Comparison of ENCODE assay signal across 8 mouse cellular contexts in the genomic region with DNA sequence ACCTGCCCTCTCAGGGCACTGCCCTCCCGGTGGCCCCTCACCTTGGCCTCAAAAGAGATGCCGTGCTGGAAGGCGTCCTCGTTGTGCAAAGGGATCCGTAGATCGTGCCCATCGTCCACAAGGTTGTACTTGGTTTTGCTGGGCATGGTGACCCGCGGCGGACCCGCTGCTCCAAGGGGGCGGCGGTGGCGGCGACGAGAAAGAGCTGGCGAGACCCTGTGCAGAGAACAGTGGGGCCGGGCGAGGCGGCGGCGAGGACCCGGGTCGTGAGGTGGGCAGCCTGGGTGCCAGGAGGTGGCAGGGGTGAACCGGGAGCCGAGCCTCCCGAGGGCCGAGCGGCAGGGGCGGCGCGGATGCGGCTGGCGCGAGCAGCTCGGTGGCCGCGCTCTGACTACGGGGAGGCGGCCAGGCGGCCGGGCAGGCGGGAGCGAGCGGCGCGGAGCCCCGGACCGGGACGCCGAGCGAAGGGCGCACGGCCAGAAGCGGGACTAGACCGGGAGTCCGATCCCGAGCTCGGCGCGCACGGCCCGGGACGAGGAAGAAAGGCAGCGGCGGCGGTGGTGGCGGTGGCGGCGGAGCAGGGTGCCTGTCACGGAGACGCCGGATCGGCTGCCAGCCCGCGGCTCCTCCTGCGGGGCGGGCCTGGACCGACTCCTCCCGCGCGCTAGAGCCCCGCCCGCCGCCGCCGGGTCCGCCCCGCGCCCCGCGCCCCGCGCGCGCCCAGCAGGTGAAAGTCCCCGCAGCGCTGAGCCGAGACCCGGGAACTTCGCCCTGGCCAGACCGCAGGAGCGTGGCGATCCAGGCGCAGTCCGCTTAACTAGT. TPM values are rescaled to one million over a fixed set of nuclear protein-coding genes. Genes with fewer than 3 reads are reported as not detected.
DNase-seq lines count a peak whose midpoint lies in the region; ATAC-seq lines count a peak whose summit lies in the region.

A gene (minus strand): TSS at position 643 of the 822 bp plus-strand sequence.

- WGBS in heart, embryonic 12.5 days: under 1% methylated on average over 92 of the region's 106 CpGs
- under 1% methylated on average over 62 of the region's 106 CpGs for WGBS in kidney, embryonic 16.5 days
- under 1% methylated on average over 76 of the region's 106 CpGs for WGBS in limb, embryonic 15.5 days
- 1% methylated on average over 72 of the region's 106 CpGs for WGBS in midbrain, embryonic 15.5 days

- H3K27me3 ChIP-seq in erythroblast, embryonic 14.5 days (ENCODE audit: control insufficient read depth): peaks cover 52% of the 10 kb centered on the region
- no peaks in the 10 kb centered on the region for H3K27me3 ChIP-seq in heart, embryonic 12.5 days (replicated peaks)
- no peaks in the 10 kb centered on the region for H3K27me3 ChIP-seq in kidney, embryonic 16.5 days (ENCODE audit: insufficient read depth, low read length)
- H3K27me3 ChIP-seq in limb, embryonic 15.5 days: no peaks in the 10 kb centered on the region
- H3K27me3 ChIP-seq in midbrain, embryonic 15.5 days (replicated peaks): peaks cover 7% of the 10 kb centered on the region; the same call in 1 of the 2 replicates

- peaks cover 6% of the 10 kb centered on the region for H3K9me3 ChIP-seq in erythroblast, embryonic 14.5 days (ENCODE audit: control insufficient read depth, low read length)
- H3K9me3 ChIP-seq in heart, embryonic 12.5 days (replicated peaks): peaks cover 4% of the 10 kb centered on the region; the same call in 1 of the 2 replicates
- peaks cover 8% of the 10 kb centered on the region for H3K9me3 ChIP-seq in kidney, embryonic 16.5 days (ENCODE audit: low read length)
- H3K9me3 ChIP-seq in limb, embryonic 15.5 days: no peaks in the 10 kb centered on the region
- no peaks in the 10 kb centered on the region for H3K9me3 ChIP-seq in midbrain, embryonic 15.5 days

- H3K4me2 ChIP-seq in heart, embryonic 12.5 days: peak within 1 kb of the TSS; percentile 92
- peak within 1 kb of the TSS; percentile 98 for H3K4me2 ChIP-seq in kidney, embryonic 16.5 days (replicated peaks; ENCODE audit: low read depth, low read length)
- H3K4me2 ChIP-seq in limb, embryonic 15.5 days: peak within 1 kb of the TSS; percentile 97
- peak within 1 kb of the TSS; percentile 92 for H3K4me2 ChIP-seq in midbrain, embryonic 15.5 days

- peaks cover 7% of the 10 kb centered on the region; the same call in 1 of the 2 replicates for H3K36me3 ChIP-seq in erythroblast, embryonic 14.5 days (ENCODE audit: control insufficient read depth)
- H3K36me3 ChIP-seq in heart, embryonic 12.5 days: peaks cover 18% of the 10 kb centered on the region
- H3K36me3 ChIP-seq in kidney, embryonic 16.5 days (ENCODE audit: insufficient read depth, low read length): peaks cover 6% of the 10 kb centered on the region
- no peaks in the 10 kb centered on the region for H3K36me3 ChIP-seq in limb, embryonic 15.5 days
- 0 out of 2 replicates have a peak, but pooled peaks cover 3% of the 10 kb centered on the region for H3K36me3 ChIP-seq in midbrain, embryonic 15.5 days (replicated peaks)

- peak; percentile 52 for DNase-seq in brain, embryonic 18.5 days (ENCODE audit: low read depth, low spot score)
- DNase-seq in spleen, adult 18-20 months: peak; percentile 41 to 58
- DNase-seq in MN1 (ENCODE audit: low spot score): no peak

- H3K9ac ChIP-seq in heart, embryonic 12.5 days: peak within 1 kb of the TSS; percentile 96
- peak within 1 kb of the TSS; percentile 89 for H3K9ac ChIP-seq in kidney, embryonic 16.5 days (replicated peaks; ENCODE audit: low read length)
- H3K9ac ChIP-seq in limb, embryonic 15.5 days: peak within 1 kb of the TSS; percentile 82
- peak within 1 kb of the TSS; percentile 86 for H3K9ac ChIP-seq in midbrain, embryonic 15.5 days

- peak within 1 kb of the TSS; percentile 86 for H3K4me3 ChIP-seq in erythroblast, embryonic 14.5 days (replicated peaks)
- H3K4me3 ChIP-seq in heart, embryonic 12.5 days: peak within 1 kb of the TSS; percentile 95
- peak within 1 kb of the TSS; percentile 84 for H3K4me3 ChIP-seq in kidney, embryonic 16.5 days (ENCODE audit: low read length)
- H3K4me3 ChIP-seq in limb, embryonic 15.5 days: peak within 1 kb of the TSS; percentile 83
- H3K4me3 ChIP-seq in midbrain, embryonic 15.5 days: peak within 1 kb of the TSS; percentile 87

- ATAC-seq in heart, embryonic 12.5 days (ENCODE audit: insufficient number of reproducible peaks, low FRiP score): peak; percentile 92
- peak; percentile 92 for ATAC-seq in kidney, embryonic 16.5 days (ENCODE audit: low FRiP score, low TSS enrichment)
- ATAC-seq in limb, embryonic 15.5 days (ENCODE audit: insufficient number of reproducible peaks, low FRiP score, low TSS enrichment, low read depth): peak; percentile 79
- peak; percentile 94 for ATAC-seq in midbrain, embryonic 15.5 days (replicated peaks)

- peak within 1 kb of the TSS; percentile 69 for H3K27ac ChIP-seq in heart, embryonic 12.5 days (ENCODE audit: poor library complexity, severe bottlenecking)
- H3K27ac ChIP-seq in kidney, embryonic 16.5 days (ENCODE audit: low read length): peak within 1 kb of the TSS; percentile 28; the same call in 1 of the 2 replicates
- H3K27ac ChIP-seq in limb, embryonic 15.5 days: peak within 1 kb of the TSS; percentile 33; the same call in 1 of the 2 replicates
- peak within 1 kb of the TSS; percentile 73 for H3K27ac ChIP-seq in midbrain, embryonic 15.5 days

- peaks cover 30% of the 10 kb centered on the region for H3K4me1 ChIP-seq in erythroblast, embryonic 14.5 days (ENCODE audit: control insufficient read depth)
- H3K4me1 ChIP-seq in heart, embryonic 12.5 days (replicated peaks): peaks cover 21% of the 10 kb centered on the region; the same call in 1 of the 2 replicates
- H3K4me1 ChIP-seq in kidney, embryonic 16.5 days (ENCODE audit: insufficient read depth, low read length): peaks cover 22% of the 10 kb centered on the region
- H3K4me1 ChIP-seq in limb, embryonic 15.5 days: peaks cover 14% of the 10 kb centered on the region
- H3K4me1 ChIP-seq in midbrain, embryonic 15.5 days: peaks cover 14% of the 10 kb centered on the region

RNA-seq across cellular contexts. Expression of the gene that starts here (rescaled TPM):
- polyA plus RNA-seq in erythroblast, embryonic 14.5 days (2012): 1.1 TPM in 2 replicates
- 25.9 and 26.0 TPM in 2 replicates for polyA plus RNA-seq in heart, embryonic 12.5 days (2016; fragmentation: Nextera tagmentation; extraction: Ambion mirVana)
- polyA plus RNA-seq in kidney, embryonic 16.5 days (2015; fragmentation: Nextera tagmentation; extraction: Ambion mirVana): 18.0 and 24.1 TPM in 2 replicates
- 8.0 and 10.1 TPM in 2 replicates for polyA plus RNA-seq in limb, embryonic 15.5 days (2015; fragmentation: Nextera tagmentation; extraction: Ambion mirVana)
- 21.3 and 28.3 TPM in 2 replicates for polyA plus RNA-seq in midbrain, embryonic 15.5 days (2015; fragmentation: Nextera tagmentation; extraction: Ambion mirVana)
